Mouse (Mus musculus) MEL (cell line): ENCODE data around the gene Slc46a3.
A peak's percentile ranks its signal among the peaks of the same experiment; 100 is the strongest.

Experiments used
- CHD1 ChIP-seq: IDR thresholded peaks from 2 replicates; pipeline ENCODE4 v1.6.1; 2012; ENCODE audit warnings: low read depth, mild to moderate bottlenecking, inconsistent platforms, low read length, improper control_type of control experiment
- CHD2 ChIP-seq: IDR thresholded peaks from 2 replicates; pipeline ENCODE4 v1.6.1; 2011; ENCODE audit warnings: low read length, improper control_type of control experiment
- CTCF ChIP-seq, 3 experiments: IDR thresholded peaks in 2 of 3; conservative IDR thresholded peaks in 1 of 3; 2 replicates each; pipeline ENCODE4 v1.5.1; 2011 to 2012; ENCODE audit warnings: low read length in 3 of 3, low read depth in 2 of 3, mild to moderate bottlenecking in 2 of 3, improper control_type of control experiment in 1 of 3, inconsistent platforms in 1 of 3, mixed read lengths in 1 of 3, moderate library complexity in 1 of 3; ENCODE audit not compliant: control insufficient read depth in 1 of 3, insufficient read depth in 1 of 3, poor library complexity in 1 of 3, severe bottlenecking in 1 of 3
- ELF1 ChIP-seq: IDR thresholded peaks from 2 replicates; pipeline ENCODE4 v1.6.1; 2014; ENCODE audit warnings: low read depth, mild to moderate bottlenecking, inconsistent platforms, low read length, improper control_type of control experiment, moderate library complexity
- EP300 ChIP-seq, 2 experiments: IDR thresholded peaks; 2 replicates each; pipeline ENCODE4 v1.6.1; 2011; ENCODE audit warnings: improper control_type of control experiment in 2 of 2, low read length in 2 of 2, low read depth in 1 of 2, mild to moderate bottlenecking in 1 of 2
- MAFK ChIP-seq: IDR thresholded peaks from 2 replicates; pipeline ENCODE4 v1.6.1; 2011; ENCODE audit warnings: low read depth, mild to moderate bottlenecking, low read length, improper control_type of control experiment, borderline replicate concordance
- NELFE ChIP-seq: IDR thresholded peaks from 2 replicates; pipeline ENCODE4 v1.6.1; 2011; ENCODE audit warnings: low read depth, low read length, improper control_type of control experiment
- POLR2A ChIP-seq, 2 experiments: IDR thresholded peaks; 2 replicates each; pipeline ENCODE4 v1.6.1; 2011 to 2012; ENCODE audit warnings: low read length in 2 of 2, mild to moderate bottlenecking in 2 of 2, control low read depth in 1 of 2, improper control_type of control experiment in 1 of 2, low read depth in 1 of 2, moderate library complexity in 1 of 2; ENCODE audit not compliant: control insufficient read depth in 1 of 2, insufficient read depth in 1 of 2, poor library complexity in 1 of 2
- USF1 ChIP-seq: IDR thresholded peaks from 2 replicates; pipeline ENCODE4 v1.6.1; 2014; ENCODE audit warnings: low read depth, mild to moderate bottlenecking, inconsistent platforms, low read length, improper control_type of control experiment, moderate library complexity
- ZMIZ1 ChIP-seq: IDR thresholded peaks from 2 replicates; pipeline ENCODE4 v1.6.1; 2012; ENCODE audit warnings: low read depth, mild to moderate bottlenecking, inconsistent platforms, low read length, improper control_type of control experiment, moderate library complexity
- ZNF384 ChIP-seq: IDR thresholded peaks from 2 replicates; pipeline ENCODE4 v1.6.1; 2012; ENCODE audit warnings: low read depth, mild to moderate bottlenecking, inconsistent platforms, low read length, improper control_type of control experiment

DNA sequence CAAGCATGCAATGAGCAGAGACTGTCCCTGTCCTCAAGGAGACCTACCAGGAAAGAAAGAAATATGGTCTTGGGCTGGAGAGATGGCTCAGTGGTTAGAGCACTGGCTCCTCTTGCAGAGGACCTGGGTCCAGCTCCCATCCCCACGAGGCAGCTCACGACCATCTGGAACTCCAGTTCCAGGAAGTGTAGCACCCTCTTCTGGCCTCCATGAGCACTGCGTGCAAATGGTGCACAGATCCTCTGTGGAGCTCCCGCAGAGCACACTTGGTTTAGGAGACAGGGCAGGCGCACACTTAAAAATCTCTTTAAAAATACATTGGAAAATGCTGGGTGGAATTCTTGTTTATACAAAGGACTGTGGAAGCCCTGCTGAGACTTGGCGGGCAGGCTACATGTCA is 17.1 kb downstream of the Slc46a3 start:
- TF ChIP-seq CTCF (IDR thresholded peaks at IDR 0.05 in 2 of 3, conservative IDR thresholded peaks at IDR 0.05 in 1 of 3; ENCODE audit: control insufficient read depth in 1 of 3, insufficient read depth in 1 of 3, low read depth in 2 of 3, low read length in 3 of 3, poor library complexity in 1 of 3, severe bottlenecking in 1 of 3) (peak; percentile 68 to 72 (median 72)), ZMIZ1 (no peak), EP300 (IDR thresholded peaks at IDR 0.05; ENCODE audit: low read depth in 1 of 2, low read length in 2 of 2) (no peak), CHD2 (no peak), ZNF384 (no peak), USF1 (no peak), NELFE (no peak), POLR2A (IDR thresholded peaks at IDR 0.05; ENCODE audit: control insufficient read depth in 1 of 2, insufficient read depth in 1 of 2, low read depth in 1 of 2, low read length in 2 of 2, poor library complexity in 1 of 2) (peak in 1 of 2 experiments; percentile 43; a peak in 1 of 4 replicates), ELF1 (peak; percentile 28; the same call in 1 of the 2 replicates), CHD1 (no peak), MAFK (no peak)
